Mouse (Mus musculus): Measurements from ENCODE around the gene Susd1. TPM values are rescaled to one million over a fixed set of nuclear protein-coding genes. Genes with fewer than 3 reads are reported as not detected.

Susd1 gene
- total and polyA plus RNA-seq, 3 experiments: 1.6 to 6.1 (median 4.1) TPM

DNA sequence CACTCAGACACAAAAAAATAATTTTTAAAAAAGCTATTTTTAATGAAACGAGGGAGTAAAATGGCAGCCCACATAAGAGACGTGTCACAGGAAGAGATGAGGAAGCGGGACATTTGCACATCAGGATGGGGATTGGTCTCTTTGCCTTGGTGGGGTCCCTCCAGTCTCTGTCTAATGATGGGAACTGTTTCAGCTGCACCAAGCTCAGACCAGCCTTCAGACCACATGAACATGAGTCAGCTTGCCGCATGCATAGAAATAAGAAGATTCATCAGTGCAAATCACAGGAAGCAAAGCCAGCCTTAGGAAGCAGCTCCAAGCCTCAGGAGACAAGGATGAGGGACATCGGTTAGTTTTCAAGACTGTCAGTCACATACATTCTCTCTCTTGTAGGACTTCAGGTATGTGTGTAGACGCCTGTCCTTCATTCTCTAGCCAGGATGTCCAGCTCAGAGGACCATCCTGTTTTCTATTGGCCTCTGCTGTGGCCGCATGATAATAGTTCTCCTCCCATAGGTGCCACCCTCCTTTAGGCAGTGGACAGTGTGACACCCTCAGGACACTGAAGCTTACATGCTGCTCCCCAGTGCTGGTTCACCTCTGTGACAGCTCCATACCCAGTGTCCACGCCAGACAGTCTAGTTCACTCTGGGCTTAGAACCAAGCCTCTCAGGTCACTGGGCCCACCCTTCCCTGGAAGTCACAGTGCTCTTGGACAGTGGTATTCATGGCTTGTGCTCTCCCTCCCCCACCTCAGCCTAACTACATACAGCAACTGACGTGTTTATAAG lies 137.2 kb downstream of the Susd1 start:
- peaks cover 8 to 21% of the 10 kb centered on the region in 2 experiments for H3K4me1 ChIP-seq (ENCODE audit: control insufficient read depth in 1 of 2, insufficient read depth in 2 of 2)
- no peaks in the 10 kb centered on the region for H3K36me3 ChIP-seq (replicated peaks in 1 of 2; ENCODE audit: control insufficient read depth in 1 of 2, insufficient read depth in 1 of 2, low read length in 1 of 2)
- H3K9ac ChIP-seq (ENCODE audit: insufficient read depth, low read depth): no peak overlapping the region
- dilution Hi-C loops (cut with MboI; ENCODE audit: extremely low pct_ligation_motif_present, extremely low pct_unique_long_range_greater_than_20kb, low sequenced_read_pairs) (no loop called here), in situ Hi-C loops (cut with MboI; ENCODE audit: low pct_ligation_motif_present, low pct_unique_long_range_greater_than_20kb, low sequenced_read_pairs) (no loop called here)
- no peak for DNase-seq (ENCODE audit: extremely low read depth)
- H3K79me2 ChIP-seq (replicated peaks; ENCODE audit: control insufficient read depth, extremely low read depth, insufficient read depth, poor library complexity, severe bottlenecking): no peaks in the 10 kb centered on the region
- H3K9me3 ChIP-seq (replicated peaks; ENCODE audit: low read length): peaks cover 2% of the 10 kb centered on the region
- no peak overlapping the region for H3K27ac ChIP-seq (ENCODE audit: insufficient read depth, low read depth)
- TF ChIP-seq MAZ (IDR thresholded peaks at IDR 0.05; ENCODE audit: low read depth, low read length) (no peak), MXI1 (IDR thresholded peaks at IDR 0.05; ENCODE audit: low read depth, low read length) (no peak), HCFC1 (IDR thresholded peaks at IDR 0.05; ENCODE audit: low read depth, low read length) (no peak), IRF4 (IDR thresholded peaks at IDR 0.05; ENCODE audit: low read depth, low read length) (no peak), SIN3A (IDR thresholded peaks at IDR 0.05; ENCODE audit: low read length) (no peak), EP300 (IDR thresholded peaks at IDR 0.05; ENCODE audit: low read length) (no peak), KAT2A (IDR thresholded peaks at IDR 0.05; ENCODE audit: insufficient replicate concordance, low read length) (no peak), BHLHE40 (IDR thresholded peaks at IDR 0.05; ENCODE audit: low read depth, low read length) (no peak), ELF1 (IDR thresholded peaks at IDR 0.05; ENCODE audit: low read depth, low read length) (no peak), MAX (IDR thresholded peaks at IDR 0.05; ENCODE audit: low read length) (no peak), USF1 (IDR thresholded peaks at IDR 0.05; ENCODE audit: low read depth, low read length) (no peak)
- no peaks in the 10 kb centered on the region for H3K27me3 ChIP-seq (replicated peaks)
- no peak overlapping the region for H3K4me2 ChIP-seq (ENCODE audit: insufficient read depth, low read depth, poor library complexity, severe bottlenecking)
- no peak overlapping the region for H3K4me3 ChIP-seq (replicated peaks in 1 of 3; ENCODE audit: low read depth in 2 of 3, low read length in 2 of 3, poor library complexity in 1 of 3)

DNA sequence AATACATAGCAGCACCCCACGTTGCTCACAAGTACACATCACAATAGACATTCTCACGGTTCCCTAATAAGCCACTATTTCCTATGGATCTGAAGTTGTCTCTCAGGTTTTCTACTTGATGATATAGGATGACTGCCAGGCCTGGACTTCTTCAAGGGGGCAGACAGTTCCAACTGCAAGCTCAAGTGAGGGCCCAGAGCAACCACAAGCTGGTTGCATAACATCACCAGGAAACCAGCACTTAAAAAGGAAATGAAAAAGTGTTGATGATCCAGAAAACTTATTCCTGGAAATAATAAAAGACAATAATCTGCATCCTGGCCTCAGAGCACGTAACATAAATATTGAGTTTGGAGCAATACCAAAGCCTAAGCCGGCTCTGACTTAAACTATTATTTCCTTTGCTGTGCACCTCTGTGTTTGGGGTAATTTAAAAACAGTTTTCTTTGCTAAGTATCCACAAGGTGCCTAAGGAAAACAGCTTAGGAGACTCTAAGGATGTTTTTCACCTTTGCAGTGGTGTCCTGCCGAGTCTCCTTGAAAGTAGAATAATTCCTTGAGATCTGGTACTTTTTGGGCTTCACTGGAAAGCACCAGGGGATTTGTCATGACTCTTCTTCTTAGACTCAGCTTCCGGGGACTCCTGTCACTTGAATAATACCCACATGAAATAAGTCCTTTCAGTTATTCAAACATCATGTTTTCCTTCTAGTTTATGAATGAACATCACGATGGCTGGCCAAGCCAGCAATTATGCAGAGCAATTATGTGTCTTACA lies 139.5 kb downstream of the Susd1 start:
- Histone ChIP-seq H3K27ac (ENCODE audit: insufficient read depth, low read depth) (no peak overlapping the region), H3K27me3 (replicated peaks) (no peaks in the 10 kb centered on the region), H3K4me2 (ENCODE audit: insufficient read depth, low read depth, poor library complexity, severe bottlenecking) (no peak overlapping the region), H3K4me3 (replicated peaks in 1 of 3; ENCODE audit: low read depth in 2 of 3, low read length in 2 of 3, poor library complexity in 1 of 3) (no peak overlapping the region), H3K36me3 (replicated peaks in 1 of 2; ENCODE audit: control insufficient read depth in 1 of 2, insufficient read depth in 1 of 2, low read length in 1 of 2) (no peaks in the 10 kb centered on the region), H3K4me1 (ENCODE audit: control insufficient read depth in 1 of 2, insufficient read depth in 2 of 2) (peaks cover 17 to 37% of the 10 kb centered on the region in 2 experiments), H3K9ac (ENCODE audit: insufficient read depth, low read depth) (no peak overlapping the region), H3K79me2 (replicated peaks; ENCODE audit: control insufficient read depth, extremely low read depth, insufficient read depth, poor library complexity, severe bottlenecking) (no peaks in the 10 kb centered on the region), H3K9me3 (replicated peaks; ENCODE audit: low read length) (peaks cover 2% of the 10 kb centered on the region)
- in situ Hi-C loops (cut with MboI; ENCODE audit: low pct_ligation_motif_present, low pct_unique_long_range_greater_than_20kb, low sequenced_read_pairs) (no loop called here), dilution Hi-C loops (cut with MboI; ENCODE audit: extremely low pct_ligation_motif_present, extremely low pct_unique_long_range_greater_than_20kb, low sequenced_read_pairs) (no loop called here)
- no peak for DNase-seq (ENCODE audit: extremely low read depth)
- TF ChIP-seq IRF4 (IDR thresholded peaks at IDR 0.05; ENCODE audit: low read depth, low read length) (peak; percentile 9; the same call in 1 of the 2 replicates), BHLHE40 (IDR thresholded peaks at IDR 0.05; ENCODE audit: low read depth, low read length) (no peak), ELF1 (IDR thresholded peaks at IDR 0.05; ENCODE audit: low read depth, low read length) (0 out of 2 replicates have a peak, but pooled peaks have one; percentile 30), EP300 (IDR thresholded peaks at IDR 0.05; ENCODE audit: low read length) (0 out of 2 replicates have a peak, but pooled peaks have one; percentile 12)
